Mouse (Mus musculus) adrenal gland, postnatal 14 days (tissue): Measurements from ENCODE around the gene Met. TPM values are rescaled to one million over a fixed set of nuclear protein-coding genes. Genes with fewer than 3 reads are reported as not detected.

ENCODE experiments used
- DNase-seq: peaks from one replicate; pipeline ENCODE4 v3.0.0; 2021; ENCODE audit warnings: mixed read lengths
- total RNA-seq: library from RNA; stranded (reverse); gene quantifications from 2 replicates; pipeline ENCODE4 v1.2.3, GENCODE M21; 2021

Gene Met
- total RNA-seq, 1 experiment from 2014 or later = 14.3 TPM

DNA sequence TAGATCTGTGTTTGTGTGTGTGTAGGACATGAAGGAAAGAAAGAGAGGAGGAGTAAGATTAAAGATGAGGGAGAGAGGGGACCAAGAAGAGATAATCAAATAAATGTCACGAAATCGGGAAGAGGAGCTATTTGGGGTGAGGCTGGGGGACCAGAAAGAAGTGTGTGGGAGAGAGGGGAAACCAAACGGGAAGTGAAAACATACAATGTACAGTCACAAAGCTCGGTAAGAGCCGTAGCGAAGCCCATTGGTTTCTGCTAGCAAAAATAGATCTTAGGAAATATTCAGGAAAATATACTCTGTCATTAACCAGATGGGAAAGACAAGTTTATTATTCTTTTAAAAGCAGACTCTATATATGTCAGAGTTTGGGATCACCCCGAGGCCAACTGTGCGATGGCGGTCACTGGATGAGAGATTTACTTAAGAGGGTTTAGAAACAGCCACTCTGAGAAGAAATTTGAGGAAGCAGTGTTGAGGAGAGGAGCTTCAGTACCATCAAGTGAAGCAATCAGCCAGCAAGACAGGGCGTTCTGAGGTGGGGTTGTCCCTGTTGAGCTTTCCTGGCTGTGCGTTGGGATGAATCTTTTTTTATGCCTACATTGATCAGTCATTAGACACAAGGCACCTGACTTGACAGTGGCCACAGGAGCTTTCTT lies 147.9 kb downstream of the Met start:
- DNase-seq = no peak

DNA sequence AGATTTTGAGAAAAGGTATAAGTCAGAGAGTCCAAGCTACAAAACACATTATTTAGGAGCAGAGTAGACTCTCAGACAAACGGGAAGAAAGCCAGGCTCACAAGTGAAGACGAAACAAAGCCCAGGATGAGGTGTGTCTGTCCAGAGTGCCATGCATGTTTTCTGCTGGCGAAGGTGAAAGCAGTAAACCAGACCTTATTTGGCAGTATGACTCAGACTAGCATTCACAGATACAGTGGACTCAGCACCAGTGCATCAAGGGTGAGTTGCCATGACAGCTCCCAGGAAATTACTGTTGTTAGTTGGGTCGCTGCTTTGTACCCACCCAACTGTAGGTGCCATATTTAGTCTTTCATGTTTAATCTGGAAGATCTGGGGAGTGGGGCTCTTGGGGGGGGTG lies 149.1 kb downstream of the Met start:
- no peak for DNase-seq

DNA sequence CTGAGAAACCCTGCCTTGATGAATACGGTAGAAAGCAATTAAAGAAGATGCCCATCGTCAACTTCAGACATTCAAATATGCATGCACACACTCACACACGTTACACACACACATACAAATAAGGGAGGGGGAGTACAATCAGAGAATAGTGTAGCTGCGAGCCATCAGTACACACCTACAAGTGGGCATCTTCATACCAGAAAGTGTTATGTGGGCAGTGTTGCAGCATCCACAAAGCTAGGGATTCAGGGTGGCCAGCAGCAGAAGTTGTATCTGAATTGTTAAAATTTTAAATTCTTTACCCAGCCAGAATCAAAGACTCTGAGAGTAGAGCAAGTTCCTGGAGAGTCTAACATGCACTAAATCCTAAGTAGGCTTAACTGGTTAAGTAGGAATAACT lies 157.2 kb downstream of the Met start:
- DNase-seq = no peak

DNA sequence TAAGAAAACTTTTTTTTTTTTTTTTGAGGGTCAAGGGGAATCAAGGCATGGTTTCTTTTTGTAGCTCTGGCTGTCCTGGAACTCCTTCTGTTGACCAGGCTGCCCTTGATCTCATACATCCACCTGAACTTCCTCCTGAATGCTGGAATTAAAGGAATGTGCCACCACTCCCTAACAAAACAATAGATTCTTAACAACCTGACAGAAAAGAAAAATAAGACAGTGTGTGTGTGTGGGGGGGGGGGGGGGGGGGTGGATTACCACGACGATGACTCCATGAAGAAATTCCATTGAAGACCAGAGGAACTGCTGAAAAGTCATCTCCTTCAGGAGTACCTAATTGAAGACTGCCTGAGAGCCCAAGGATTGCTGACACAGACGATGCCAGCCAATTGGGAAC lies 157.8 kb downstream of the Met start:
- no peak for DNase-seq

Other genes starting within 250 kb of the Met start
- gene Cav2, start 182.6 kb upstream of the Met start, total RNA-seq = 55.3 and 61.5 TPM in 2 replicates
- gene Cav1, start 157.5 kb upstream of the Met start, total RNA-seq = 381 and 383 TPM in 2 replicates
- gene Capza2, start 172.4 kb downstream of the Met start, total RNA-seq = 134 and 144 TPM in 2 replicates
- gene St7, start 229.1 kb downstream of the Met start, total RNA-seq = 19.8 and 23.4 TPM in 2 replicates